Mouse (Mus musculus) lung, adult 18-20 months (tissue): ENCODE results near the gene Kcnj9.
A peak's percentile ranks its signal among the peaks of the same experiment; 100 is the strongest.

Experiments used
- DNase-seq, 2 experiments: peaks; one replicate each; pipeline ENCODE4 v3.0.0; 2022; ENCODE audit warnings: mixed read lengths in 2 of 2

The Kcnj9 gene

GRCm38 (mm10) chr1:172329131-172329530 is at the start of gene Kcnj9:
TSS of gene Kcnj9 (minus strand) at chr1:172329318.
- no peak for DNase-seq

GRCm38 (mm10) chr1:172376758-172377458 is 47.8 kb upstream of the Kcnj9 start:
- peak; percentile 6 to 24 for DNase-seq

- peak; percentile 98 for DNase-seq
These were observed 47.1 kb upstream of the Kcnj9 start, which contains the start of gene Pigm for GRCm38 (mm10) chr1:172376198-172376667. TSS of gene Pigm (plus strand) at chr1:172376546.

- peak; percentile 43 to 56 for DNase-seq
These were observed 39.8 kb upstream of the Kcnj9 start for GRCm38 (mm10) chr1:172368768-172369418.

GRCm38 (mm10) chr1:172364684-172365083 is 35.6 kb upstream of the Kcnj9 start:
- peak; percentile 30 to 51 for DNase-seq

- DNase-seq, result no peak
These were observed 29.2 kb upstream of the Kcnj9 start for GRCm38 (mm10) chr1:172358341-172358740.

DNA sequence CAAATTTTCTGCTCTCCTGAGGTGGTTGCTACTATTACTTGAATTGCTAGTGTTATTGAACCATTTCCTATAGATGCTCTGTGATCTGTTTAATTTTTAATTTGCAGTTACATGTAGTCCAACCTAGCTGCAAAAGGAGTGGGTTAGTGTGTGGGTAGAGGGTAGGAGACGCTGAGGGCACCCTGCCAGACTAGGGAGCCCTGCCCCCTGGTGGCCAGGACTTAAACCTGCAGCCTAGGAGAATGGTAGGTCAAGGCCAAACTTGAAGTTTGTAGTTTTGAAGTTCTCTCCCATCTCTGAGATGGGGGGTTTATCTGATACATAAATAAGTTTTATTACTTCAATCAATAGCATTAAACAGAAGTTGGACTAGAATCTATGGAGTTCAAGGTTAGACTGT is 28.4 kb upstream of the Kcnj9 start:
- DNase-seq, result peak; percentile 50 to 51

GRCm38 (mm10) chr1:172355336-172355735 is 26.2 kb upstream of the Kcnj9 start:
- DNase-seq, result no peak

- no peak for DNase-seq
These were observed 23.3 kb upstream of the Kcnj9 start for GRCm38 (mm10) chr1:172352453-172352852.

- no peak for DNase-seq
These were observed 22.9 kb upstream of the Kcnj9 start for GRCm38 (mm10) chr1:172352001-172352400.

DNA sequence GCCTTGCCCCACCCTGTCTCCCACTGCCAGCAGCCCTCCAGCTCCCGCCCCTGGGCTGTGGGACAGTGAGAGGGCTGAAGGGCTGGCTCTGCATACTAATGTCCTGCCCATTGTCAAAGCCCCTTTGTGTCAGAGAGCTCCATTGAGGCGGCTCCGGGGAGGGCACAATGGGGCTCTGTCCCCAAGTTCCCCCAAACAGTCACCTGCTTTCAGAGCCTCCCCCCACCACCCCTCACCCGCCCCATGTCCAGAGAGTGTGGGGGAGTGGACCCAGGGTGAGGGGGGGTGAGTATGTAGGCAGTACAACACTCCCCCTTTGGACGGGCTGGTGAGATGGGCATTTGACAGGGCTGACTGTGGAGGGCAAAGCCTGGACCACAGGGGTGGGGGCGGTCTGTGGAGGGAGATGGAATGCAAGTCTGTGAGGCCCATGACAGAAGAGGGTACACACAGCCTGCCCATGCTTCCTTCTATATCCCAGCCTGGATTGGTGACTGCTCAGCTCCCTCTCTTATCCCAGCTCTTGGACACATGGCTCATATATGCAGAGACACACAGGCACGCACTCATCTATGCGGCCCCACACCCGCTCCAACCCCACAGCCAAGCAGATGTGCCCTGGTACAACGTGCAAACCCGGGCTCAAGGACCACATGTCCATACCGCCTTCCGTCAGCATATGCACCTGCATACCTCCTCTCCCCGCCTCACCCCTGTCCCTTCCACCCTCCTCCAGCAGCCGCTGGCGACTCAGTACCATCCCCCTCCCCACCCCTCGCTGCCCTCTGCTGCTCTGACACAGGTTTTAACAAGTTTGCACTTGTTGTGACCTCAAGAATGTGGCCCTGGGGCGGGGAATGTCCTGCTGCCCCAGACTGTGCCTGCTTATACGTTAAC is 21.0 kb upstream of the Kcnj9 start:
- DNase-seq, result peak; percentile 20 to 58

GRCm38 (mm10) chr1:172349504-172349903 is 20.4 kb upstream of the Kcnj9 start:
- DNase-seq, result no peak

GRCm38 (mm10) chr1:172347382-172347781 is 18.3 kb upstream of the Kcnj9 start:
- no peak for DNase-seq

DNA sequence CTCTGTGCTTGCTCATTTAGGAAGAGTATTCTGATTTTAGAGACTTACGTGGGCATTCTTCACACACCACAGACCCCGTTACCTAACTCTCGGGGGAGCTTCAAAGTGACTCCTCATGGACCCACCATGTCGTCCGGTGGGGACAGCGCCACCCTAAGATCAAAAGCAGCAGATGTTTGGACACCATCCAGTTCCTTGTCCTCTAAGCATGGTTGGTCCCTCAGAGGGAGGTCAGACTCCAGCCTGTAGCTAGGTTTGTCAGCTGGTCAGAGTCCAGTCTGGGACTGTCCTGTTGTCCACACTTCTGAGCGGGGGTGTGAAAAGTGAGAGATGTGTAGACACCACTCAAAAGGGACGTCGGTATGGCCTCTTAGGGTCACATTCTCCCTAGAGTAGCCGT is 17.6 kb upstream of the Kcnj9 start:
- no peak for DNase-seq

DNA sequence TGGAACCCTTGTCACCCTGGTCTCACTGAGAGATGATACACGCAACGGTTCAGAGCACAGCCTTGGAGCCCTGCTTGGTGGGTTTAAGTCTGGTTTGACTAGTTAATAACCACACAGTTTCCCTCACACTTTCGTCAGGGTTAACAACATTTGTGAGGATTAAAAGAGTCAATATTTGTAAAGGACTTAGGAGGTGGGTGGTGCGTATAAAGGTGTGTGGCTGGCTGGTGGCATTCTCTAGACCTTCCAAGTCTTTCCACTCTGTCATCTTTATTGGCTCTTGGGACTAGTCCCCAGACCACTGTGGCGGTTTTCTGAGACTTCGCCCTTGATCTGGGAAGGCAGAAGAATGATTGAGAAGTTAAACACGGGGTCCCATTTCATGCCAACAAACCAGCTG is 15.7 kb upstream of the Kcnj9 start:
- peak in 1 of 2 experiments; percentile 39 for DNase-seq

DNA sequence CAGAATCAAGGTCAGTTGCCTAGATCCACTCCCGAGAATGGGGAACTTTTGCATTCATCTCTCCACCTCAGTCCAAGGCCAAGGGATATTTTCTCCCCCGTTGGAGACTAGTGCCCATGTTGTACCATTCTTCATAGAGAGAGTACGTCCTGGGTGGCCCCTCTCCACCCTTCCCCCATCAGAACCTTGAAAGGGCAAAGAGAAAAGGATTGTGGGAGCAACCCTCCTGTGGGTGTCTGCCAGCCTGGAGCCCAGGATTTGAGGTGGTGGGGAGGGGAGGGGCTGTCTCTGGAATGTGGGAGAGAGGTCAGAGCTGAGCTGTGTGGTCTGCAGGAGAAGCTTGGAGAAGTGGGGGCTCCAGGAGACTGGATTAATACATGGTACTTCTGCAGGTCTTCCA is 14.8 kb upstream of the Kcnj9 start:
- no peak for DNase-seq

GRCm38 (mm10) chr1:172342729-172343128 is 13.6 kb upstream of the Kcnj9 start:
- no peak for DNase-seq

DNA sequence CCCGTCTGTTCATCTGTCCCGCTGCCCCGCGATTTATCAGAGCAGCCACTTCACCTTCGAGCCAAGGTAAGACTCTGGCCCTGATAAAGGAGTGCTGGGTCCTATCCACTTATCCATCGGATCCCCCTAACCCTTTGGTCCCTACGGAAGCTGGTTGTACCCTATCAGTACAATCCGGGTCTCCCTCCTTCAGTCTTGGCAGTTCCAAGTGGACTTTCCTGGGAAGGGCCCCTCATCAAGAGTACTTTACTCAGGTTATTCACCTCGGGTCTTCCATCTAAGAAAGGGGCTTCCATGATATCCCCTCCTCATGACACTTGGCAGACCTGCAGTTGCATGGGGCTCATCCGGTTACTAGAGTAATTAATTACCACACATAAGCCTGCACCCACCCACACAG is 12.3 kb upstream of the Kcnj9 start:
- DNase-seq, result no peak

DNA sequence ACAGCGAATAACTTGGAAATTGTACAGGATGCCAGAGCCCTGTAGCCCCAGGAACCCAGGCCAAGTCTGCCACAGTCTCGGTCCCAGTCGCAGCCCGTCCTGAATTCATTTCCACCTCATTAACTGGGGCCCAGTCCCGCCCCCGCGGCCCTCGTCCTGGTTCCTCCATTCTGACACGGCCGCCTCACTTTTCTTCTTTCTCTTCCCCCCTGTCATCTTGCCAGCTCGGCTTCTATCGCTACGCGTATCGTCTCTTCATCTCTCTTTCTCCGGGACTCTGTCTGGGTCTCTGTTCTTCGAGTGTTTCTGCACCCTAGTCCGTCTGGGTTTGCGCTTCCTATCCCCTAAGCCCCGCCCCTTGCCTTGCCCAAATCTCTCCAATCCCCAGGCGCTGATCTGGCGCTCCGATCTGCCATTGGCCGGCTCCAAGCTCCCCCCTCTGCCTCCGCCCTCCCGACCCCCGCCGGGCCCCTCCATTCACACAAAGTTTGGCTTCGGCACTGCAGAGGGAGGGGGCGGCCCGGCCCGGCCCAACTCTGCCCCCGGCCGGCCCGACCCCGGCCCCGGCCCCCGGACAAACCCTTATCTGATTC is 11.7 kb upstream of the Kcnj9 start, which contains the start of gene Kcnj10:
TSS of gene Kcnj10 (plus strand) at position 482 of the 593 bp plus-strand sequence.
- peak; percentile 72 to 75 for DNase-seq

DNA sequence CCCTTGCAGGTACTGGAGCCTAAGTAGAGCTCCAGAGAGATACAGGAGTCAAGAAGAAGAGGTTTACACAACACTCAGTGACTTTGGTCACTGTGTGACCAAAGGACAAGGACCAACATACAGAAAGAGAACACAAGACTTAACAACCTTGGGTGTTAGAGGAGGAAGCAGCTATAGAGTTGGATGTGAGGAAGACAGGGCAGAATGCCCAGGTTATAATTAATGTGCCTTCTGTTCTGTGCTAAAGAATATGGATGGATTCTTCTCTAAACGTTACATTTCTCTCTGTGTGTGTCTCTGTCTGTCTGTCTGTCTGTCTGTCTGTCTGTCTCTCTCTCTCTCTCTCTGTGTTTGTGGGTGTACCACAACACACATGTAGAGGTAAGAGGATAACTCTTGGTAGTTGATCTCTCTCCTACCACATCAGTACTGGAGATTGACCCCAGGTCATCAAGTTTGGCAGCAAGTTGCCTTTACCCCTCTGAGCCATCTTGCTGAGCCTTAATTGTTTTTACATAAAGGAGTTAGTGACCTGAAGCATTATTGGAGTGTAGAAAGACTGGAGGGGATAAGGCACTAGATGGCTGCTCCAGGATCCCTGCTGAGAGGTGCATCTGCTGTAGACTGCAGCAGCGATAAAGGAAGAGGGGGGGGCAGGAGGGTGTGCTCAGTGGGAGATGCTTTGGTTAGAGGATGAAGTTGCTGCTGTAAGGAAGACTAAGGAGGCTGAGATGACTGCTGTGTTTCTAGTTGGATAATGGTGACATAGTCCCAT is 8.5 kb upstream of the Kcnj9 start:
- no peak for DNase-seq

GRCm38 (mm10) chr1:172335804-172336203 is 6.7 kb upstream of the Kcnj9 start:
- no peak for DNase-seq

DNA sequence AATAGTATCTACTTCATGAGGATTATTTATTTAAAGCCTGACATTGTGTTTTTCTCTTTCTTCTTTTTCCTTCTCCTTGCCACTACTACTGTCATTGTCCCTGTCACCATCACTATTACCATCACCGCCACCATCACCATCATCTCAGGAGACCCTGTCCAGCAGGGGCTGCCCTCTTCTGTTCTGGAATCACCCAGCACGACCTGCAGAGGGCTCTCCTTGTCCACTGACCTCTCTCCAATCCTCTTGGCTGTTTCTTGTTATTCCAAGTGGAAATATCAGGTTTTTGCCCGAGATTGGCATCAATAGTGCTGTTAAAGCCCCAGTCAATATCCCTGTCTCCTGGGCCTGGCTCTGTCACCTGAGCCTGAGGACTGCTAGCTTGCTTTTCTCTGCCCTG is 4.4 kb upstream of the Kcnj9 start:
- DNase-seq, result no peak
